Mouse (Mus musculus) heart, embryonic 15.5 days (tissue): Measurements from ENCODE around the gene Smyd3. TPM values are rescaled to one million over a fixed set of nuclear protein-coding genes. Genes with fewer than 3 reads are reported as not detected.
"Not testable (repeated sequence)": the region's sequence is repeated elsewhere in the genome, so short reads cannot be mapped to it uniquely, and the experiment has no call there.

Source experiments
- ATAC-seq: fragments of 200-750 bp; cut with Nextera tagmentation; replicated peaks from 2 replicates; pipeline ENCODE4 v1.8.0; 2017; ENCODE audit warnings: low read depth, moderate TSS enrichment; ENCODE audit not compliant: insufficient number of reproducible peaks, insufficient read depth, low FRiP score
- H3K27ac ChIP-seq: fragments of 300-500 bp; sonication (generic); 2 replicates; pipeline ENCODE4 v1.5.1; 2015; ENCODE audit warnings: mild to moderate bottlenecking, inconsistent platforms
- H3K27me3 ChIP-seq: fragments of 300-500 bp; sonication (generic); 2 replicates; pipeline ENCODE4 v1.6.1; 2015; ENCODE audit warnings: inconsistent platforms
- H3K36me3 ChIP-seq: fragments of 300-500 bp; sonication (generic); 2 replicates; pipeline ENCODE4 v1.6.1; 2015; ENCODE audit warnings: mild to moderate bottlenecking, inconsistent platforms
- H3K4me1 ChIP-seq: fragments of 300-500 bp; sonication (generic); replicated peaks from 2 replicates; pipeline ENCODE4 v1.6.1; 2015; ENCODE audit warnings: inconsistent platforms
- H3K4me2 ChIP-seq: fragments of 300-500 bp; sonication (generic); 2 replicates; pipeline ENCODE4 v1.6.1; 2015; ENCODE audit warnings: inconsistent platforms, mild to moderate bottlenecking, moderate library complexity
- H3K4me3 ChIP-seq: fragments of 300-500 bp; sonication (generic); 2 replicates; pipeline ENCODE4 v1.5.1; 2015; ENCODE audit warnings: mild to moderate bottlenecking, inconsistent platforms
- H3K9ac ChIP-seq: fragments of 300-500 bp; sonication (generic); 2 replicates; pipeline ENCODE4 v1.6.1; 2015; ENCODE audit warnings: mild to moderate bottlenecking, inconsistent platforms
- H3K9me3 ChIP-seq: fragments of 300-500 bp; sonication (generic); replicated peaks from 2 replicates; pipeline ENCODE4 v1.6.1; 2016; ENCODE audit warnings: inconsistent platforms
- WGBS: fragments of 180-500 bp; shearing (Covaris S2); methylation state at CpG from one replicate; pipeline ENCODE4 v1.1.7; 2015; ENCODE audit warnings: mixed read lengths; 5-methylcytosine and 5-hydroxymethylcytosine counted together
- polyA plus RNA-seq: library from polyadenylated mRNA; unstranded; fragments of >200 nt; fragmentation: Nextera tagmentation; extraction: Ambion mirVana; gene quantifications from 2 replicates; pipeline ENCODE4 v1.2.1, GENCODE M21; 2015

Gene Smyd3
- polyA plus RNA-seq, 1 experiment from 2014 or later = 9.1 TPM

DNA sequence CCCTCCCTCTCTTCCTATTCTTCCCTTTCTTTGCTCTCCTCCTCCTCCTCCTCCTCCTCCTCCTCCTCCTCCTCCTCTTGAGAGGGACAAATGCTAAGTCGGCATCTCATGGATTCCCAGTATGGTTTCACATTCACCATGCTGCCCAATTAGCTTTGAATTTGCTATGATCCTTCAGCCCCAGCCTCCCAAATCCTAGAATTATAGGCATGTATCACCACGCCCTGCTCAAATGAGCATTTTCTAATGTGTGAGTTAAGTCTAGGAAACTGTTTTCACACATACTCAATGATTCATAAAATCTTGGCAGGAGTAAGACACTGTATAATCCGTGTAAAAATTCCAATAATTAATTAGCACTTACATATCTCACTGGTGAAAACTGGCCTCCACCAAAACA is 337.3 kb downstream of the Smyd3 start:
- ATAC-seq = no peak
- no peak overlapping the region for H3K9ac ChIP-seq
- no peaks in the 10 kb centered on the region; the same call in 1 of the 2 replicates for H3K4me1 ChIP-seq
- no peak overlapping the region for H3K4me2 ChIP-seq
- no peak overlapping the region for H3K27ac ChIP-seq
- no peaks in the 10 kb centered on the region for H3K36me3 ChIP-seq
- no peaks in the 10 kb centered on the region for H3K27me3 ChIP-seq
- no peaks in the 10 kb centered on the region for H3K9me3 ChIP-seq
- WGBS = 71% methylated on average over 3 of the region's 3 CpGs
- no peak overlapping the region for H3K4me3 ChIP-seq

- Histone ChIP-seq H3K36me3 (no peaks in the 10 kb centered on the region), H3K4me2 (no peak overlapping the region), H3K27ac (no peak overlapping the region), H3K4me3 (no peak overlapping the region), H3K9me3 (no peaks in the 10 kb centered on the region), H3K27me3 (no peaks in the 10 kb centered on the region), H3K9ac (no peak overlapping the region), H3K4me1 (no peaks in the 10 kb centered on the region; the same call in 1 of the 2 replicates)
- WGBS = 74% methylated on average over 14 of the region's 14 CpGs
- ATAC-seq = no peak
Observed at GRCm38 (mm10) chr1:179176861-179177658, 340.8 kb downstream of the Smyd3 start.

DNA sequence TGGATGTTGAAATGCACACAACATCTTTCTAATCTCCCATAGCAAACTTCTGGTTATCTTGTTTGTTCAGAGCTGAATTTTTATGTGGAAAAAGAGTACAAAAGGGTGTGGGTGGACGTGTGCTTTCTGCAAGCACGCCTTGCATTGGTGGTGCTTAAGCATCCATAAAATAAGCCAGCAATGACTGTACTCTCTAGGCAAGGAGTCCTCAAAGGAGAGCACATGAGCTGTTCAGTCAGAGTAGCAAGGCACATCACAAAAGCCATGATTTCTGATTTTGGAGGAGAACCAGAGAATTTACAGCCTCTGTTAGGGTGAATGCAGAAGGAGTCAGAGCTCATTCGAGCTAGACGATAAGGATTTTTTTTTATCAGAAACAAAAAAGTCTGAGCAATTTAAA is 343.6 kb downstream of the Smyd3 start:
- WGBS = 40% methylated on average over 4 of the region's 4 CpGs
- ATAC-seq = no peak
- H3K4me2 ChIP-seq = no peak overlapping the region

GRCm38 (mm10) chr1:179170555-179170954 is 347.3 kb downstream of the Smyd3 start:
- Histone ChIP-seq H3K9me3 (no peaks in the 10 kb centered on the region), H3K4me3 (no peak overlapping the region), H3K9ac (no peak overlapping the region), H3K27ac (no peak overlapping the region), H3K4me2 (no peak overlapping the region), H3K36me3 (no peaks in the 10 kb centered on the region), H3K4me1 (no peaks in the 10 kb centered on the region; the same call in 1 of the 2 replicates), H3K27me3 (no peaks in the 10 kb centered on the region)
- WGBS = 86% methylated on average over 8 of the region's 8 CpGs
- ATAC-seq = no peak

More for the DNA sequence above, 343.6 kb downstream of the Smyd3 start:
- no peaks in the 10 kb centered on the region for H3K9me3 ChIP-seq
- H3K9ac ChIP-seq = no peak overlapping the region
- H3K27ac ChIP-seq = no peak overlapping the region
- H3K4me3 ChIP-seq = no peak overlapping the region
- no peaks in the 10 kb centered on the region; the same call in 1 of the 2 replicates for H3K4me1 ChIP-seq
- no peaks in the 10 kb centered on the region for H3K36me3 ChIP-seq
- no peaks in the 10 kb centered on the region for H3K27me3 ChIP-seq

DNA sequence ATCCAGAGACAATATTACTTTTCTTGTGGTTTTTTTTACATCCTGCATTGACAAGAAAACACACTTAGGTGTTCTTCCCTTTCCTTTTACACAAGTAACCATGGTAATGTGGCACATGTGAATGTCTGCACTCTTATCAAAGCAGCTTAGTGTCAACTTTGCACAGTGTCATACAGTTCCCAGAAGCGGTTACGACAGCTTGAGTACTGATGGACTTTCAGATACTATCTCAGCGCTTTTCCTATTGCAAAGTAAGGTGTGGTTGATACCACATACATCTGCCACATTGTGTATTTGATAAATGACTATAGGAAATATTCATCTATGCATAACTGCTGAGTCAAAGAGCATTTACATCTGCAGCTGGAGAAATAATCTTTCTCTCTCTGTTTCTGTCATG is 348.1 kb downstream of the Smyd3 start:
- no peak overlapping the region for H3K4me2 ChIP-seq
- WGBS = 37% methylated on average over 3 of the region's 3 CpGs
- no peak overlapping the region for H3K4me3 ChIP-seq
- H3K27me3 ChIP-seq = no peaks in the 10 kb centered on the region
- no peaks in the 10 kb centered on the region; the same call in 1 of the 2 replicates for H3K4me1 ChIP-seq
- H3K36me3 ChIP-seq = no peaks in the 10 kb centered on the region
- ATAC-seq = no peak
- no peak overlapping the region for H3K27ac ChIP-seq
- no peak overlapping the region for H3K9ac ChIP-seq
- H3K9me3 ChIP-seq = no peaks in the 10 kb centered on the region

GRCm38 (mm10) chr1:179169161-179169560 is 348.7 kb downstream of the Smyd3 start:
- H3K36me3 ChIP-seq = no peaks in the 10 kb centered on the region
- no peak overlapping the region for H3K4me2 ChIP-seq
- no peaks in the 10 kb centered on the region for H3K27me3 ChIP-seq
- H3K4me3 ChIP-seq = no peak overlapping the region
- H3K9ac ChIP-seq = no peak overlapping the region
- no peaks in the 10 kb centered on the region; the same call in 1 of the 2 replicates for H3K4me1 ChIP-seq
- 82% methylated on average over 10 of the region's 10 CpGs for WGBS
- no peaks in the 10 kb centered on the region for H3K9me3 ChIP-seq
- H3K27ac ChIP-seq = no peak overlapping the region
- ATAC-seq = no peak

DNA sequence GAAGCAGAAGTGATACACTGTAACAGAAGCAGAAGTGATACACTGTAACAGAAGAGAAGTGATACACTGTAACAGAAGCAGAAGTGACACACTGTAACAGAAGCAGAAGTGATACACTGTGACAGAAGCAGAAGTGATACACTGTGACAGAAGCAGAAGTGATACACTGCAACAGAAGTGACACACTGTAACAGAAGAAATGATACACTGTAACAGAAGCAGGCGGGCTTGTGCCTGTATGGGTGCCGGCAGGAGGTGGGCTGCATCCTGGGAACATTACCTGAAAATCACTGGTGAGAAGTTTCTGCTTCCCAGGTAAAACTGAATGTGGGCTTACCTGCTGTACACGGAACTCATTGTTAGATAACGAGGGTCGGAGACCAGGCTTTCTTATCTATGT is 353.6 kb downstream of the Smyd3 start:
- 78% methylated on average over 5 of the region's 5 CpGs for WGBS
- not testable (repeated sequence) for ATAC-seq

GRCm38 (mm10) chr1:179162752-179163151 is 355.1 kb downstream of the Smyd3 start:
- H3K27ac ChIP-seq, H3K36me3 ChIP-seq, H3K9ac ChIP-seq, H3K4me2 ChIP-seq, ATAC-seq, H3K27me3 ChIP-seq, H3K9me3 ChIP-seq, H3K4me1 ChIP-seq, H3K4me3 ChIP-seq: not testable (repeated sequence)
- 91% methylated on average over 1 of the region's 1 CpGs for WGBS

More for the DNA sequence above, 353.6 kb downstream of the Smyd3 start:
- H3K36me3 ChIP-seq, H3K27me3 ChIP-seq, H3K9me3 ChIP-seq, H3K9ac ChIP-seq, H3K4me3 ChIP-seq, H3K4me1 ChIP-seq, H3K27ac ChIP-seq, H3K4me2 ChIP-seq: not testable (repeated sequence)

DNA sequence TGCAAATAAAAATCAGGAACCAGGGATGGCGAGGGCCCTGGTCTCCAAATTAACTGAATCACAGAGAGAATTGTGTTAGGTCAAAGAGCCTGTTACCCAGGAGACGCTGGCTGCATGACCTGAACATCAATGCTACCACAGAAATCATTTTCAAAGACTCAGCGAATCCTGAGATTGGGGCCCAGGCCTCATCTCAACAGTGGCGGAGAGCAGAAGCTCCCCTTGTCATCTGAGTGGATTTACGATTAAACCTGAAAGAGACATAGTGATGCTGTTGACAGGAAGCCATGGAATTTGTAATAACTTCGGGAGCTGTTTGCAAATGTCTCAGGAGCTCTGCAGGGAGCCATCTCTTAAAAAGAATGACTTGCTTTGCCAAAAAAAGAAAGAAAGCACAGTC is 355.9 kb downstream of the Smyd3 start:
- Histone ChIP-seq H3K4me3 (no peak overlapping the region), H3K27ac (no peak overlapping the region), H3K36me3 (no peaks in the 10 kb centered on the region), H3K4me1 (peaks cover 2% of the 10 kb centered on the region; the same call in 1 of the 2 replicates), H3K27me3 (no peaks in the 10 kb centered on the region), H3K9ac (no peak overlapping the region), H3K9me3 (no peaks in the 10 kb centered on the region), H3K4me2 (no peak overlapping the region)
- ATAC-seq = no peak
- 54% methylated on average over 6 of the region's 6 CpGs for WGBS

- H3K27ac ChIP-seq = no peak overlapping the region
- peaks cover 2% of the 10 kb centered on the region; the same call in 1 of the 2 replicates for H3K4me1 ChIP-seq
- no peaks in the 10 kb centered on the region for H3K27me3 ChIP-seq
- H3K9ac ChIP-seq = no peak overlapping the region
- H3K36me3 ChIP-seq = no peaks in the 10 kb centered on the region
- ATAC-seq = no peak
- H3K9me3 ChIP-seq = no peaks in the 10 kb centered on the region
- 74% methylated on average over 3 of the region's 3 CpGs for WGBS
- no peak overlapping the region for H3K4me3 ChIP-seq
- H3K4me2 ChIP-seq = no peak overlapping the region
Observed at GRCm38 (mm10) chr1:179160697-179161096, 357.1 kb downstream of the Smyd3 start.

GRCm38 (mm10) chr1:179152376-179152775 is 365.5 kb downstream of the Smyd3 start:
- no peak overlapping the region for H3K9ac ChIP-seq
- no peak for ATAC-seq
- peaks cover 14% of the 10 kb centered on the region for H3K4me1 ChIP-seq
- H3K36me3 ChIP-seq = no peaks in the 10 kb centered on the region
- no peaks in the 10 kb centered on the region for H3K27me3 ChIP-seq
- WGBS = 63% methylated on average over 9 of the region's 9 CpGs
- H3K4me2 ChIP-seq = no peak overlapping the region
- no peak overlapping the region for H3K27ac ChIP-seq
- no peaks in the 10 kb centered on the region for H3K9me3 ChIP-seq
- H3K4me3 ChIP-seq = no peak overlapping the region

GRCm38 (mm10) chr1:179151275-179151674 is 366.6 kb downstream of the Smyd3 start:
- Histone ChIP-seq H3K9me3 (no peaks in the 10 kb centered on the region), H3K9ac (no peak overlapping the region), H3K36me3 (no peaks in the 10 kb centered on the region), H3K4me1 (peaks cover 19% of the 10 kb centered on the region), H3K4me3 (no peak overlapping the region), H3K27me3 (no peaks in the 10 kb centered on the region), H3K4me2 (no peak overlapping the region), H3K27ac (no peak overlapping the region)
- WGBS = 82% methylated on average over 2 of the region's 2 CpGs
- no peak for ATAC-seq
